Mouse (Mus musculus) forebrain, embryonic 14.5 days (tissue): ENCODE measurements around the gene Acin1. TPM values are rescaled to one million over a fixed set of nuclear protein-coding genes. Genes with fewer than 3 reads are reported as not detected.
A peak's percentile ranks its signal among the peaks of the same experiment; 100 is the strongest.

ENCODE experiments used
- ATAC-seq: fragments of 200-750 bp; cut with Nextera tagmentation; 2 replicates; pipeline ENCODE4 v1.8.0; 2017; ENCODE audit warnings: mild to moderate bottlenecking, moderate library complexity
- DNase-seq: peaks from one replicate; pipeline ENCODE4 v3.0.0-alpha.2; 2015; ENCODE audit warnings: low spot score
- H3K27ac ChIP-seq: fragments of 300-500 bp; sonication (generic); 2 replicates; pipeline ENCODE4 v1.5.1; 2014; ENCODE audit warnings: low read depth, mild to moderate bottlenecking, control low read depth, low read length, moderate library complexity
- H3K27me3 ChIP-seq: fragments of 300-500 bp; sonication (generic); replicated peaks from 2 replicates; pipeline ENCODE4 v1.6.1; 2014; ENCODE audit warnings: low read length, control low read depth, mixed read lengths; ENCODE audit not compliant: control insufficient read depth, insufficient read depth
- H3K36me3 ChIP-seq: fragments of 300-500 bp; sonication (generic); 2 replicates; pipeline ENCODE4 v1.6.1; 2014; ENCODE audit warnings: low read length, control low read depth; ENCODE audit not compliant: control insufficient read depth, insufficient read depth
- H3K4me1 ChIP-seq: fragments of 300-500 bp; sonication (generic); 2 replicates; pipeline ENCODE4 v1.6.1; 2014; ENCODE audit warnings: antibody characterized with exemption, low read length, control low read depth; ENCODE audit not compliant: control insufficient read depth, insufficient read depth
- H3K4me2 ChIP-seq: fragments of 300-500 bp; sonication (generic); 2 replicates; pipeline ENCODE4 v1.6.1; 2014; ENCODE audit warnings: mild to moderate bottlenecking, control low read depth, low read length
- H3K4me3 ChIP-seq: fragments of 300-500 bp; sonication (generic); 2 replicates; pipeline ENCODE4 v1.5.1; 2014; ENCODE audit warnings: low read depth, low read length, control low read depth
- H3K9ac ChIP-seq: fragments of 300-500 bp; sonication (generic); 2 replicates; pipeline ENCODE4 v1.6.1; 2014; ENCODE audit warnings: mild to moderate bottlenecking, low read length, control low read depth, moderate library complexity
- H3K9me3 ChIP-seq: fragments of 300-500 bp; sonication (generic); replicated peaks from 2 replicates; pipeline ENCODE4 v1.6.1; 2016; ENCODE audit warnings: low read length, control low read depth, mixed read lengths; ENCODE audit not compliant: control insufficient read depth
- WGBS: fragments of 180-500 bp; shearing (Covaris S2); extraction: QIAGEN DNeasy Blood & Tissue Kit; methylation state at CpG from one replicate; pipeline ENCODE4 v1.1.7; 2014; 5-methylcytosine and 5-hydroxymethylcytosine counted together
- polyA plus RNA-seq: library from polyadenylated mRNA; unstranded; fragments of >200 nt; fragmentation: Nextera tagmentation; extraction: Ambion mirVana; gene quantifications from 2 replicates; pipeline ENCODE4 v1.2.1, GENCODE M21; 2014

Acin1 gene
- polyA plus RNA-seq, 1 experiment from 2014 or later: 121 TPM

DNA sequence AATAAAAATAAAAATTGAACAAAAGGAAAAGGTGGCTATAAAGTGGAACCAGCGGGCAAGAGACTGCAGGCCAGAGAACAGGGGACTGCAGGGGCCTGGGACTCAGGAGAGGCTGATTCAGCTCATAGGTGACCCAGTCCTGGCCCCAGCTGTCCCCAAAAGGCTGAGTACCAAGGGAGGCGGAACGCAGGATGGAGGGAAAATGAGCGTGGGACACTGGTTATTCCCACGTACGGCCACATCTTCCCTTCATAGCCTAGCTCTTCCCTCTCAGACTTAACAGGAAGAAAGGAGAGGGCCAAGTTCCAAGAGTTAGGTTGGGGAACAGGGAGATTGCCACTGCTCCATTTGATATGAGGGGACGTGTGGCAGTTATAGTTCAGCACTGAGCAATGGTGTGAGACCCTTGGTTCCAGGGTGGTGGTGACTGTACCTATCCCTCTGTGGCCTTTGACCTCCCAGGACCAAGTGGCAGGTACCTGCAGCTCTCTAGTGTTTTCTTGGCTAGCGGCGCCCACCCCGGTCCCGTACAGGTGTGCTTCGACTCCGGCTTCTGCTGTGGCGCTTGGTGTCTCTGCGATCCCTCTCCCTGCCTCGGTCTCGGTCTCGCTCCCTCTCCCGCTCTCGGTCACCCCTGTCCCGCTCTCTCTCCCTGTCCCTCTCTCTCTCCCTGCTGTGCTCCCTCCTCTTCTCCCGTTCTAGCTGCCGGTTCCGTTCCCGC lies 44.3 kb downstream of the Acin1 start:
- no peak overlapping the region for H3K9ac ChIP-seq
- H3K9me3 ChIP-seq: no peaks in the 10 kb centered on the region
- H3K27ac ChIP-seq: no peak overlapping the region
- no peaks in the 10 kb centered on the region for H3K27me3 ChIP-seq
- ATAC-seq (no peak), DNase-seq (no peak)
- peaks cover 3% of the 10 kb centered on the region for H3K4me1 ChIP-seq
- H3K36me3 ChIP-seq: peaks cover 64% of the 10 kb centered on the region
- WGBS: 78% methylated on average over 25 of the region's 25 CpGs
- no peak overlapping the region for H3K4me3 ChIP-seq
- H3K4me2 ChIP-seq: no peak overlapping the region

DNA sequence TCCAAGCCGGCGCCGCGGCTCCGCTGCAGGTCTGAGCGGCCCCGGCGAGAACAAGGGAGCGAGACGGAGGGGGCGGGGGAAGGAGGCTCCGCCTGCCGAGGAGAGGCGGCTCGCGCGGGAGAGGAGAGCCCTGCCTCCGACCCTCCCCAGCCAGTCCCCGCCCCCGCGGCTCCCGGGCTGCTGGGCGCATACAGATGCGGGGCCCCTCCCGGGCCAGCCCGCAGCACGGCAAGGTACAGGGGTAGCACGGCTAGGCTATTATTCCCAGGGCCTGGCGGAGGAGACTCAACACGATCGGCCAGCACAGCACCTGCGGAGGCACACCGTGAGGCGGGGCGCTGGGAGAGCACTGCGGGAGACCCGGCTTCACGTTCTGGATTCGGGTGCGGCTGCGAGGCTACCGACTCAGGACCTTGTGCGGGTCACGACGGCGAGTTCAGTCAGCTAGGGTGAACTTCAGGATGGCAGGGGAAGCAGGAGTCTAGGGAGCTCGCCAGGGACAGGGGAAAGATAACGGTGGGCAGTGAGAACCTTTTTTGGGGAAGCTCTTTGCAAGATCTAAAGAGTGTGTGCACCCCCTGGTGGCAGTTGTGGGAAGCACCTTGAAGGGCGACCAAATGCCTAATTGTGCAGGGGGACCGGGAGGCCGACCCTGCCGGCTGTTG lies 45.3 kb downstream of the Acin1 start, which contains the start of gene Cdh24:
Gene Cdh24, minus strand, starts transcription at position 60 of the 665 bp plus-strand sequence.
- peaks cover 64% of the 10 kb centered on the region for H3K36me3 ChIP-seq
- H3K27me3 ChIP-seq: no peaks in the 10 kb centered on the region
- DNase-seq (peak; percentile 96), ATAC-seq (peak; percentile 95)
- H3K4me3 ChIP-seq: peak within 1 kb of the TSS; percentile 74
- peaks cover 3% of the 10 kb centered on the region for H3K4me1 ChIP-seq
- no peaks in the 10 kb centered on the region for H3K9me3 ChIP-seq
- H3K27ac ChIP-seq: peak within 1 kb of the TSS; percentile 86
- peak within 1 kb of the TSS; percentile 95 for H3K4me2 ChIP-seq
- peak within 1 kb of the TSS; percentile 95 for H3K9ac ChIP-seq
- WGBS: under 1% methylated on average over 43 of the region's 52 CpGs

DNA sequence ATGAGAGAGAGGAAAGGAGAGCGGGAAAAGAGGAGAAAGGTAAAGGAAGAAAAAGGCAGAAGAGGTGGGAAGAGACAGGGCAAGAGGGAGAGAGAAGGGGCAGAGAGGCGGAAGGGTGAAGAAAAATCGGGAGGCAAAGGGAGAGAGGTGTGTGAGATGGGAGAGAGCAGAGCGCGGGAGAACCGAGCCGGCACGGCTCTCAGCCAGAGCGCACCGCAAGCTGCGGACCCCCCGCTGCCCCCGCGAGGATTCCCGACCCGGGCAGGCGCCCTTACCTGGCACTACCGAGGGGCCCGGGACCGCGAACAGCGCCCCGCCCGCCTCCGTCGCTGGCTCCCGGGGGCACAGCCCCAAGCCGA lies 45.8 kb downstream of the Acin1 start, which contains the start of gene Gm17606:
Gene Gm17606, plus strand, starts transcription at position 7 of the 359 bp plus-strand sequence.
- peak within 1 kb of the TSS; percentile 86 for H3K27ac ChIP-seq
- no peaks in the 10 kb centered on the region for H3K9me3 ChIP-seq
- DNase-seq (no peak), ATAC-seq (peak; percentile 56; the same call in 1 of the 2 replicates)
- peak within 1 kb of the TSS; percentile 74 for H3K4me3 ChIP-seq
- 0% methylated on average over 17 of the region's 28 CpGs for WGBS
- H3K4me1 ChIP-seq: peaks cover 3% of the 10 kb centered on the region
- H3K4me2 ChIP-seq: peak within 1 kb of the TSS; percentile 95
- H3K36me3 ChIP-seq: peaks cover 64% of the 10 kb centered on the region
- peak within 1 kb of the TSS; percentile 95 for H3K9ac ChIP-seq
- H3K27me3 ChIP-seq: no peaks in the 10 kb centered on the region

DNA sequence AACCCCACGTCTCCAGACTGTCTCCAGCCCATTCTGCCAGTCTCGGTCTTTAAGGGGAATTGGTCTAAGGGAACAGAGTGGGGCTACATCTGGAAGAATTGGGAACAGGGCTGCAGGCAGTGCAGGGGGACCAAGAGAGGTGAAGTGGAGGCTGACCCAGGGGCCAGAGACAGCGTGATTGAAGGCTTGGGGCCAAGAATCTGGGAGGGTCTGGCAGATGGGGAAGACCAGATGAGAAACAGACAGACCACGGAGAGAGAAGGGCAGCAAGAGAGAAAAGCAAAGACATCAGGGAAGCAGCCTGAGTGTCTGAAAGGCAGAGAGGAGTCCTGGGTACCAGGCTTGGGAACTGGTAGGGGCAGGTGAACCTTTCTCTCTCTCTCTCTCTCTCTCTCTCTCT lies 46.6 kb downstream of the Acin1 start:
- Histone ChIP-seq H3K4me1 (peaks cover 3% of the 10 kb centered on the region), H3K9ac (peak overlapping the region; percentile 95), H3K27ac (no peak overlapping the region), H3K36me3 (peaks cover 61% of the 10 kb centered on the region), H3K27me3 (no peaks in the 10 kb centered on the region), H3K9me3 (no peaks in the 10 kb centered on the region), H3K4me3 (peak overlapping the region; percentile 74), H3K4me2 (peak overlapping the region; percentile 95)
- no peak for ATAC-seq
- 24% methylated on average over 4 of the region's 4 CpGs for WGBS
- DNase-seq: no peak

DNA sequence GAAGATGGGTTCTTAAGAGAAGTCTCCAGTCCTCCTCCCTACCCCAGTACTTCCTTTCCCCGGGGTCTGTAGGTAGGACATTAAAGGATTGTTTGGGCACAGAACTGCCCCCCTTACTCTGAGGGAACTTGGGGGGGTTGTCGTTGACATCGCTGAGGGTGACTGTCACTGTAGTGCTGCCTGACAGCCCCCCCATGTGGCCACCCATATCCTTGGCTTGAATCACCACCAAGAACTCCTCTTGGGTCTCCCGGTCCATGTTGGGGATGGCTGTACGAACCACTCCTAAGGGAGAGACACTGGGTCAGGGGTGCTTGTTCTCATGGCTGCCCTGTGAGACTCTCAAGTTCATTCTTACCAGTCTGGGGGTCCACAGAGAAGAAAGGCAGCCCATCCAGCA lies 48.5 kb downstream of the Acin1 start:
- no peak overlapping the region for H3K4me3 ChIP-seq
- no peak for DNase-seq
- H3K27ac ChIP-seq: no peak overlapping the region
- no peak overlapping the region for H3K4me2 ChIP-seq
- H3K9ac ChIP-seq: no peak overlapping the region
- no peaks in the 10 kb centered on the region for H3K9me3 ChIP-seq
- WGBS: 78% methylated on average over 5 of the region's 5 CpGs
- H3K36me3 ChIP-seq: peaks cover 56% of the 10 kb centered on the region
- H3K27me3 ChIP-seq: no peaks in the 10 kb centered on the region
- H3K4me1 ChIP-seq: peaks cover 3% of the 10 kb centered on the region
- ATAC-seq: no peak

DNA sequence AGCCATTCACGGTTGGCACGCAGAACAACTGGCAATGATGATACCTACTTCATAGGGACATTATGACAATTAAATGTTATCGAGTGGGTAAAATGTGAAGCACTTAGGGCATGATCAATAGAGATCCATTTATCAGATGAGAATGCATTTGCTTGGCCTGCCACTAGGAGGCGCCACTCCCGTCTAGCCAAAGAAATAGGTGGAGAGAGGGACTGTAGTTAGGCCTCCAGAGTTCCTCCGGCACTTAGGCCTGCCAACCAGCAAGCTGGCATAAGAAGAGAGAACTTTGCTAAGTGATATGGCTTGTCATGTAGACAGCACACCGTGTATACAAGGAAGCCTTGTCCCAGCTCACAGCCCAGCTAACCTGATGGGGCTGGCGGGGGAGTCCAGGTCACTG lies 49.8 kb downstream of the Acin1 start:
- WGBS: 53% methylated on average over 8 of the region's 8 CpGs
- Histone ChIP-seq H3K4me3 (no peak overlapping the region), H3K9me3 (no peaks in the 10 kb centered on the region), H3K27me3 (no peaks in the 10 kb centered on the region), H3K4me1 (peaks cover 3% of the 10 kb centered on the region), H3K9ac (no peak overlapping the region), H3K4me2 (no peak overlapping the region), H3K36me3 (peaks cover 58% of the 10 kb centered on the region), H3K27ac (no peak overlapping the region)
- ATAC-seq (no peak), DNase-seq (peak; percentile 49)

DNA sequence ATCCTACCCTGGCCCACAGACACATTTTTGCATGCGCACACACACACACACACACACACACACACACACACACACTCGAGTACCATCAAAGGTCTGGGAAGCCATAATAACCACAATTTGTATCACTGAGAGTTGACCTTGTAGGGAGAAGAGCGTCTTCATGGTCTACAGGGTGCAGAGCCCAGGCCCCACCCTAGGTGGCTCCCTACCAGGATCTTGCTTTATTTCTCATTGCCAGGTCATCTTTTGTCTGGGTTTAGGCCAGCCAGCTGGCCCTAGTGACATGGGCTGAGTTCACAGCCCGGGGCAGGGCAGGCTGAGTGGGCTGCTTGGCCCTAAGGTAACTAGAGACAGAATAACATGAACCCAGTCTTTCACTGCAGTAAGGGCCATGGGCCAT lies 52.5 kb downstream of the Acin1 start:
- 91% methylated on average over 4 of the region's 4 CpGs for WGBS
- peaks cover 76% of the 10 kb centered on the region for H3K36me3 ChIP-seq
- DNase-seq: no peak

DNA sequence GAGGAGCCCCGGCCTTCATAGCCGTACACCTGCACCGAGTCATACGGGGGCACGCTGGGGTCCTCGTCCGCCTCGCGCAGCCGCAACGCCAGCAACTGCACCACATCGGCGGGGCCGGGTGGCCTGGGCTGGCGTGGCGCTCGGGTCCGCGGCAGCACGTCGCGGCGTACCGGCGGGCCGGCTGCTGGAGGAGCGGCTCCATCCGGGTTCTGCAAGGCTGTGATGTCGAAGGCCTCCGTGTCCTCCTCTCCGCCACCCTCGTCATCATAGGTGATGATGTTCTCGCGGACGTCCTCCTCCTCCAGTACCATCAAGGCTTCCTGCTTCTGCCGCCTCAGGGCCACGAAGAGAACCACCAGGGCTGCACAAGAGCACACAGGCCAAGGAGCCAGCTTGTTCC lies 54.5 kb downstream of the Acin1 start:
- Histone ChIP-seq H3K36me3 (peaks cover 64% of the 10 kb centered on the region), H3K9me3 (no peaks in the 10 kb centered on the region), H3K4me3 (no peak overlapping the region), H3K27me3 (no peaks in the 10 kb centered on the region), H3K4me1 (no peaks in the 10 kb centered on the region), H3K9ac (no peak overlapping the region), H3K4me2 (no peak overlapping the region), H3K27ac (no peak overlapping the region)
- ATAC-seq (no peak), DNase-seq (no peak)
- WGBS: 97% methylated on average over 37 of the region's 37 CpGs

More for the DNA sequence above, 52.5 kb downstream of the Acin1 start:
- no peak overlapping the region for H3K9ac ChIP-seq
- H3K4me1 ChIP-seq: no peaks in the 10 kb centered on the region
- no peak overlapping the region for H3K4me3 ChIP-seq
- no peak overlapping the region for H3K4me2 ChIP-seq
- H3K9me3 ChIP-seq: no peaks in the 10 kb centered on the region
- ATAC-seq: no peak
- no peaks in the 10 kb centered on the region for H3K27me3 ChIP-seq
- H3K27ac ChIP-seq: no peak overlapping the region

DNA sequence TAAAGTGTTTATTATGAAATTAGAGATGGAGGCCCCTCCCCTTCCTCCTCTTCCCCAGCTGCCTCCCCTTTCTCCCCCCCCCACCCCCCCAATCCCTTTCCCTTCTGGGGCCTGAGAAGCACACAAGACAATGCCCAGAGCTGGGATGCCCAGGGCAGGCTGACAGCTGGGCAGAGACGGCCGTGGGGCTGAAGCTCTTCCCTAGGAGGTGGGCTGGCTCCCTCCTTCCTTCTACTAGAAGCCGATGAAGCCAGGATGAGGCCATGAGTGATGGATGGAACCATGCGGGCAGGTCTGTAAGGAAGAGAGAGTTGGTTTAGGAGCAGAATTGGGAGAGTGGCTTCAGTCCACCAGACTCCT lies 55.5 kb downstream of the Acin1 start:
- Histone ChIP-seq H3K4me3 (no peak overlapping the region), H3K9ac (no peak overlapping the region), H3K9me3 (no peaks in the 10 kb centered on the region), H3K4me2 (no peak overlapping the region), H3K4me1 (no peaks in the 10 kb centered on the region), H3K27ac (no peak overlapping the region), H3K36me3 (peaks cover 54% of the 10 kb centered on the region), H3K27me3 (no peaks in the 10 kb centered on the region)
- ATAC-seq (no peak), DNase-seq (no peak)
- 77% methylated on average over 4 of the region's 4 CpGs for WGBS
